Mouse (Mus musculus): Measurements from ENCODE around the gene Gm11020.

GRCm38 (mm10) chr8:104353186-104353585 lies 31.8 kb downstream of the Gm11020 start:
- TF ChIP-seq CTCF (IDR thresholded peaks at IDR 0.05; ENCODE audit: low read depth) (peak; percentile 54), EP300 (optimal IDR thresholded peaks at IDR 0.05) (no peak)
